Mouse (Mus musculus) G1E (cell line): Measurements from ENCODE around the gene Fbll1. TPM values are rescaled to one million over a fixed set of nuclear protein-coding genes. Genes with fewer than 3 reads are reported as not detected.
"Not testable (repeated sequence)": the region's sequence is repeated elsewhere in the genome, so short reads cannot be mapped to it uniquely, and the experiment has no call there.

Experiments used
- ATAC-seq: 2 replicates; pipeline ENCODE4 v1.8.0; 2016; ENCODE audit warnings: mild to moderate bottlenecking; ENCODE audit not compliant: insufficient number of reproducible peaks, poor library complexity, low FRiP score, severe bottlenecking; ENCODE audit errors: extremely low read depth
- DNase-seq: peaks from one replicate; pipeline ENCODE4 v3.0.0; 2012; ENCODE audit warnings: low spot score
- H3K27me3 ChIP-seq: 2 replicates; pipeline ENCODE4 v1.6.1; 2012; ENCODE audit warnings: mild to moderate bottlenecking, low read length, inconsistent platforms; ENCODE audit not compliant: insufficient read depth
- H3K36me3 ChIP-seq: replicated peaks from 2 replicates; pipeline ENCODE3; 2012; ENCODE audit warnings: mild to moderate bottlenecking, inconsistent platforms
- H3K4me1 ChIP-seq: 2 replicates; pipeline ENCODE4 v1.6.1; 2012; ENCODE audit warnings: low read depth, low read length, inconsistent platforms, mixed read lengths; ENCODE audit not compliant: insufficient read depth
- H3K4me3 ChIP-seq: 2 replicates; pipeline ENCODE4 v1.5.1; 2012; ENCODE audit warnings: low read depth, mild to moderate bottlenecking, inconsistent platforms, low read length, moderate library complexity, mixed read lengths
- H3K9me3 ChIP-seq: replicated peaks from 2 replicates; pipeline ENCODE4 v1.6.1; 2012; ENCODE audit warnings: inconsistent platforms
- CTCF ChIP-seq: IDR thresholded peaks from 2 replicates; pipeline ENCODE4 v1.5.1; 2012; ENCODE audit warnings: low read depth, low read length, inconsistent platforms, mixed read lengths
- GATA1 ChIP-seq: IDR thresholded peaks from 2 replicates; pipeline ENCODE4 v1.6.1; 2012; ENCODE audit warnings: borderline replicate concordance, low read length, inconsistent platforms, mixed read lengths
- GATA2 ChIP-seq: IDR thresholded peaks from 2 replicates; pipeline ENCODE4 v1.6.1; 2012; ENCODE audit warnings: low read depth, low read length, inconsistent platforms, borderline replicate concordance
- POLR2AphosphoS5 ChIP-seq: IDR thresholded peaks from 2 replicates; pipeline ENCODE4 v1.6.1; 2012; ENCODE audit warnings: low read depth, low read length, inconsistent platforms; ENCODE audit not compliant: insufficient replicate concordance
- TAL1 ChIP-seq: conservative IDR thresholded peaks from 2 replicates; pipeline ENCODE4 v1.6.1; 2012; ENCODE audit warnings: low read depth, low read length, inconsistent platforms, mixed read lengths
- polyA plus RNA-seq: library from polyadenylated mRNA; stranded (reverse); fragments of >175 nt; gene quantifications from 2 replicates; pipeline ENCODE4 v1.2.3, GENCODE M21; 2012
- total RNA-seq, 2 experiments: library from RNA; stranded (forward) in 1 of 2; stranded (reverse) in 1 of 2; fragments of 200-1000 nt in 1 of 2; fragments of >200 nt in 1 of 2; fragmentation: Nextera tagmentation in 1 of 2; gene quantifications; 2 replicates each; pipeline ENCODE4 v1.2.3; 2014 to 2017

Gene Fbll1
- total RNA-seq (2014; fragmentation: Nextera tagmentation): not detected in 2 replicates
- 0.11 TPM in 1 of 2 replicates, not detected in the other for total RNA-seq (2017)
- polyA plus RNA-seq: not detected in 2 replicates

DNA sequence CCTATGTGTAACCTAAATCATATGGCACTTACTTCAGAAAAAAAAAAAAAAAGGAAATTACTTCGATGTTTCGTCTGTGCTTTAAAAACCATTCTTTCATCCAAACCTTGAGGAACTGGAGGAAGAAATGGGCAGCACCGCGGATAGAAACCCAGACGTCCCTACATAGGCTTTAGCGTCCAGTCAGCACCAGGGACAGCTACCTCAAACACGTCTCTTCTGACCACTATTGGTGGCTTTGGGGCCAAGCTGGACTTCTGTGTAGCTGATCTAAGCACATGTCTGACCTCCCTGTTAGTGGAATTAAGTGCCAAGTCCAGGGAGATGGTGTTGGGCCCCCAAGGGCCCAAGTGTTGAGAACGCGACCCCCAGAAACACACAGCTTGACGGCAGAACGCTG, at the start of gene Fbll1:
Gene Fbll1 (minus strand): TSS at position 11 of the 400 bp plus-strand sequence.
- TF ChIP-seq TAL1 (no peak), GATA1 (no peak), POLR2AphosphoS5 (no peak), GATA2 (no peak), CTCF (no peak)
- Histone ChIP-seq H3K4me3 (peak within 1 kb of the TSS; percentile 3; the same call in 1 of the 2 replicates), H3K27me3 (peaks cover 8% of the 10 kb centered on the region)

DNA sequence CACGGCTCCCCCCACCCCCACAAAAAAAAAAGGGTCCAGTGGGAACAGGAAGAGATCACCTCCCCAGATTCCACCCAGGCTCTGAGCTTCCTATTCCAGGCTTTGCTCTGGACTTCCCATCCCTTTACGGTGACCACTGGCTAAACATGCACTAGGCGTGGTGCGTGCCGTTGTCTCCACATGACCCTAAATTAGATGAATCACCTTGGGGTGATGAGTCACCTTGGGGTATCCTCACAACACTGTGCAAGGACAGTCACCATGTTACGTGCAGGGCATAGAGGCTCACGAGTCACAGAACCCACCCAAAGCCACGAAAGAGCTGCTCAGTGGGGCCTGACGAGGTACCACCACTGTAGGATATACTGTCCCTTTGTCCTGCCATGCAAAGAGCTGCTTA, 45.6 kb upstream of the Fbll1 start:
- Histone ChIP-seq H3K36me3 (no peaks in the 10 kb centered on the region), H3K4me3 (no peak overlapping the region), H3K4me1 (peaks cover 13% of the 10 kb centered on the region), H3K27me3 (peaks cover 7% of the 10 kb centered on the region), H3K9me3 (no peaks in the 10 kb centered on the region)
- DNase-seq (no peak), ATAC-seq (no peak)
- no peak for TF ChIP-seq CTCF

More for the DNA sequence above, at the start of gene Fbll1:
- ATAC-seq (no peak), DNase-seq (no peak)
- Histone ChIP-seq H3K36me3 (no peaks in the 10 kb centered on the region), H3K4me1 (no peaks in the 10 kb centered on the region), H3K9me3 (peaks cover 14% of the 10 kb centered on the region)

DNA sequence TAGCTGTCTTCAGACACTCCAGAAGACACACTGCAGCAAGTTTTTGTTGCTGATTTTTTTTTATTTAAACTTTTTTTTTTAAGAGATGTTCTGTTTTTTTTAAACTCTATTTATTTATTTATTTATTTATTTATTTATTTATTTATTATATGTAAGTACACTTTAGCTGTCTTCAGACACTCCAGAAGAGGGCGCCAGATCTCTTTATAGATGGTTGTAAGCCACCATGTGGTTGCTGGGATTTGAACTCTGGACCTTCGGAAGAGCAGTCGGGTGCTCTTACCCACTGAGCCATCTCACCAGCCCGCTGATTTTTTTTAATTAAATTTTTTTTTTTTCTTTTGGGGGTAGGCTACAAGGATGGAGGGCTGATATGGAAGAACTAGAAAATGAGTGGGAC, 43.9 kb upstream of the Fbll1 start:
- not testable (repeated sequence) for H3K27me3 ChIP-seq, ATAC-seq, DNase-seq

DNA sequence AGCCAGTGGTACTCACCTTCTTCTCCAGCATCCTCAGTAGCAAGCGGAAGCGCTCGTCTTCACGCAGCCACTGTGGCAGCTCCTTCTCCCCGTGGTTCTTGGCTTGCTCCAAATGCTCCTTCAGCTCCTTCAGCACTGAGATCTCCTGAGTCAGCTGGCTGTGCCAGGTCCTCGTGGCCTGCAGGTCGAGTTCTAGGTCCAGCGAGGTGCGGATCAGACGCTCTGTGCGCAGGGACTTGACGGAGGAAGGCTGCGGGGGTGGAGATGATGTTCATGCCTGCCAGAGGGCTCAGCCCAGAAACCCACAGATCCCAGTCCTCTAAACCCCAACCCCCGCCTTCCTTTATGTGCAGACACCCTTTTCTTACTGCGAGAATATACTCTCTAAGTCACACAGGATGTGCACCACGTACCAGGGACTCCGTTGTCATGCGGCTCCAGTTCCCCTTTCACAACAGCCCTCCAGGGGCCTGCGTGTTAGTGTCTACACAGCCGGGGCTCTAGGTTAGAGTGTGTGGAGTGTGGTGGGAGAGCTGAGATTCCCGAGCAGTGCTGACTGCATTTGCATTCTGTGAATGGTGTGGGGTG, 43.1 kb upstream of the Fbll1 start:
- H3K4me3 ChIP-seq: no peak overlapping the region
- no peak for ATAC-seq
- peaks cover 25% of the 10 kb centered on the region for H3K4me1 ChIP-seq
- H3K9me3 ChIP-seq: no peaks in the 10 kb centered on the region
- no peak for DNase-seq
- no peaks in the 10 kb centered on the region for H3K36me3 ChIP-seq
- TF ChIP-seq POLR2AphosphoS5 (no peak), GATA2 (no peak), GATA1 (no peak), TAL1 (no peak), CTCF (no peak)
- H3K27me3 ChIP-seq: peaks cover 7% of the 10 kb centered on the region

More for the DNA sequence above, 43.9 kb upstream of the Fbll1 start:
- not testable (repeated sequence) for H3K9me3 ChIP-seq, H3K36me3 ChIP-seq, H3K4me3 ChIP-seq
- peaks cover 22% of the 10 kb centered on the region for H3K4me1 ChIP-seq

- not testable (repeated sequence) for ATAC-seq, DNase-seq
- H3K4me1 ChIP-seq: peaks cover 27% of the 10 kb centered on the region
These were observed 42.1 kb upstream of the Fbll1 start for GRCm38 (mm10) chr11:35840806-35841205.

GRCm38 (mm10) chr11:35840282-35840681, 41.6 kb upstream of the Fbll1 start:
- H3K4me1 ChIP-seq: peaks cover 27% of the 10 kb centered on the region
- no peak overlapping the region for H3K4me3 ChIP-seq
- TF ChIP-seq CTCF: peak; percentile 21; the same call in 1 of the 2 replicates
- no peak for TF ChIP-seq GATA2
- TF ChIP-seq GATA1: no peak
- TF ChIP-seq POLR2AphosphoS5: no peak
- DNase-seq (no peak), ATAC-seq (no peak)
- peaks cover 7% of the 10 kb centered on the region; the same call in 1 of the 2 replicates for H3K27me3 ChIP-seq
- no peaks in the 10 kb centered on the region for H3K9me3 ChIP-seq
- H3K36me3 ChIP-seq: no peaks in the 10 kb centered on the region

More at GRCm38 (mm10) chr11:35840806-35841205, 42.1 kb upstream of the Fbll1 start:
- not testable (repeated sequence) for H3K9me3 ChIP-seq, H3K4me3 ChIP-seq, H3K36me3 ChIP-seq, H3K27me3 ChIP-seq

DNA sequence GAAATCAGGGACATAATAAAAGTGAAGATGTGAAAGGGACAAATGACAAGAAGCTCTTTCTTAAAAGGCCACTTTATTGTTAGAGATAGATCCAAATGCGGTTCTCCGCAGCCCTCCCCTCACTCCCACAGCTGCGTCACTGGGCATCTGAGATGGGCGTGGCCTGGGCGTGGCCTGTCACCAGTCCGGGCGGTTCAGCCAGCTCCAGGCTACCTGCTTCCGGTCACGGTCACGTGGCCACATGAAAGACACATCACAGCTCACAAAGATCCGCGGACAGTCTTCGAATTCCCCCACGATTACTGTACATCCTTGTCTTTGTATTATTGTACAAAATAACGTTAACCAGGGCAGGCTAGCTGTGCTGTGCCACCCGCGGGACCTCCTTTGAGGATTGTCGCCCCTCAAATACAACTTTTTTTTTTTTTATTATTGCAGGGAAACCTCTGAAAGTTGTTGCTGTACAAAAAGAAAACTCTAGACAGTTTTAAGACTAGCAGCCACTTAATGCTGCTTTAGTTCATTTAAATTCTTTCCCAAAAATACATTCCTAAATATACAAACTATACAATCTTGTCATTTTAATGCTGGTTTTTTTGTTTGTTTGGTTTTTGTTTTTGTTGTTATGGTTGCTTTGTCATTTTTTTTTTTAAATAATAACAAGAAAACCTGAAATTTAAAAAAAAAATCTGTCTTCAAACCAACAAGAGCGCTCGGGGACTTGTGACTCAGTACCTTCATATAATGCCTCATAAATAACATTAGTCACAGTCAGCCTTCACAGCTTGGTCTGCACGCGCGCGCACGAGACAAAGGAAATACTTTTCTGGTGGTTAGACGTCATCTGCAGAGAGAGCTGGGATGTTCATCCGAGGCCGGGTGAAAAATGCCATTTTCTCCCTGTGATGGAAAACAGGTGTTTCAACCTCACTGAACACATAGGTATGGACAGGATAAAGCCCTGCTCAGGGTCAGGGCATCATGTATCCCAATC, 40.0 kb upstream of the Fbll1 start:
- peak; percentile 85 for ATAC-seq
- H3K4me1 ChIP-seq: peaks cover 33% of the 10 kb centered on the region
- H3K4me3 ChIP-seq: peak overlapping the region; percentile 68
- no peaks in the 10 kb centered on the region for H3K36me3 ChIP-seq
- DNase-seq: peak; percentile 77
- no peak for TF ChIP-seq GATA2
- TF ChIP-seq CTCF: no peak
- TF ChIP-seq POLR2AphosphoS5: no peak
- no peak for TF ChIP-seq GATA1
- no peak for TF ChIP-seq TAL1
- H3K9me3 ChIP-seq: no peaks in the 10 kb centered on the region
- peaks cover 7% of the 10 kb centered on the region; the same call in 1 of the 2 replicates for H3K27me3 ChIP-seq
